Mouse (Mus musculus) embryonic facial prominence, embryonic 11.5 days (tissue): ENCODE measurements around the gene Mypn. TPM values are rescaled to one million over a fixed set of nuclear protein-coding genes. Genes with fewer than 3 reads are reported as not detected.

Source experiments
- ATAC-seq: fragments of 200-750 bp; cut with Nextera tagmentation; replicated peaks from 2 replicates; pipeline ENCODE4 v1.8.0; 2017; ENCODE audit warnings: low read depth; ENCODE audit not compliant: insufficient number of reproducible peaks, low FRiP score, low TSS enrichment
- DNase-seq: peaks from one replicate; pipeline ENCODE4 v3.0.0-alpha.2; 2015; ENCODE audit warnings: low spot score
- H3K27ac ChIP-seq: fragments of 300-500 bp; sonication (generic); replicated peaks from 2 replicates; pipeline ENCODE4 v1.5.1; 2014; ENCODE audit warnings: mild to moderate bottlenecking, low read depth, low read length, control low read depth
- H3K27me3 ChIP-seq: fragments of 300-500 bp; sonication (generic); 2 replicates; pipeline ENCODE4 v1.6.1; 2014; ENCODE audit warnings: mild to moderate bottlenecking, low read length, moderate library complexity, mixed read lengths; ENCODE audit not compliant: control insufficient read depth, insufficient read depth
- H3K36me3 ChIP-seq: fragments of 300-500 bp; sonication (generic); replicated peaks from 2 replicates; pipeline ENCODE4 v1.6.1; 2014; ENCODE audit warnings: low read depth, mild to moderate bottlenecking, low read length, moderate library complexity, mixed read lengths; ENCODE audit not compliant: control insufficient read depth, insufficient read depth
- H3K4me1 ChIP-seq: fragments of 300-500 bp; sonication (generic); 2 replicates; pipeline ENCODE4 v1.6.1; 2014; ENCODE audit warnings: low read length, mixed read lengths; ENCODE audit not compliant: control insufficient read depth, insufficient read depth
- H3K4me2 ChIP-seq: fragments of 300-500 bp; sonication (generic); 2 replicates; pipeline ENCODE4 v1.6.1; 2014; ENCODE audit warnings: low read depth, mild to moderate bottlenecking, control low read depth, low read length, moderate library complexity
- H3K4me3 ChIP-seq: fragments of 300-500 bp; sonication (generic); 2 replicates; pipeline ENCODE4 v1.5.1; 2014; ENCODE audit warnings: low read depth, low read length, control low read depth
- H3K9ac ChIP-seq: fragments of 300-500 bp; sonication (generic); replicated peaks from 2 replicates; pipeline ENCODE4 v1.6.1; 2014; ENCODE audit warnings: mild to moderate bottlenecking, control low read depth, low read length
- H3K9me3 ChIP-seq: fragments of 300-500 bp; sonication (generic); replicated peaks from 2 replicates; pipeline ENCODE4 v1.6.1; 2016; ENCODE audit warnings: mild to moderate bottlenecking, low read length, inconsistent platforms, mixed read lengths; ENCODE audit not compliant: control insufficient read depth
- WGBS: fragments of 180-500 bp; shearing (Covaris S2); extraction: QIAGEN DNeasy Blood & Tissue Kit; methylation state at CpG from one replicate; pipeline ENCODE4 v1.1.7; 2014; 5-methylcytosine and 5-hydroxymethylcytosine counted together
- polyA plus RNA-seq: library from polyadenylated mRNA; unstranded; fragments of >200 nt; fragmentation: Nextera tagmentation; extraction: Ambion mirVana; gene quantifications from 2 replicates; pipeline ENCODE4 v1.2.1, GENCODE M21; 2014

Mypn gene
- polyA plus RNA-seq, 1 experiment from 2014 or later, result 0.45 TPM

DNA sequence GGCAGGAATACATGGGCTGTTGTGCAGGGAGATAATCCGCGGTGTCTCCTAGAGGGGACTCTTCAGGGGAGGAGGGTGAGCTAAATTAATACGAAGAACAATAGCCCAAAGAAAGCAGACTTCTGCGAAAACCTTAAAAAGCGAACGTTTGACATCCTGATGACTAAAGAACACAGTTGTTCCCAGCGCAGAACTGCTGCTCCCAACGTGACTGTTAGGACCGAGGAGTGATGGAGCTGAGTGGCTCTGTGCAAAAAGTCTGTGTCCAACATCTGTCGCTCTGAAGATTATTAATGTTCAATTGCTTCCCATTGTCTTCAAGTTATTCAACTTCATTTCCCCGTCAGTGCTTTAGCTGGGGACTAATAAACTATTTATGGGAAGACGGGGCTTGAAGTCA lies 105.6 kb downstream of the Mypn start:
- 67% methylated on average over 12 of the region's 12 CpGs for WGBS
- H3K4me3 ChIP-seq, result no peak overlapping the region
- no peaks in the 10 kb centered on the region for H3K9me3 ChIP-seq
- ATAC-seq, result no peak
- H3K27ac ChIP-seq, result no peak overlapping the region
- no peak overlapping the region for H3K4me2 ChIP-seq
- H3K27me3 ChIP-seq, result peaks cover 9% of the 10 kb centered on the region
- H3K4me1 ChIP-seq, result peaks cover 4% of the 10 kb centered on the region; the same call in 1 of the 2 replicates
- H3K9ac ChIP-seq, result no peak overlapping the region
- no peak for DNase-seq
- H3K36me3 ChIP-seq, result no peaks in the 10 kb centered on the region

GRCm38 (mm10) chr10:63096757-63097156 lies 107.0 kb downstream of the Mypn start:
- no peak overlapping the region for H3K4me2 ChIP-seq
- peaks cover 9% of the 10 kb centered on the region for H3K27me3 ChIP-seq
- DNase-seq, result no peak
- no peaks in the 10 kb centered on the region for H3K36me3 ChIP-seq
- H3K27ac ChIP-seq, result no peak overlapping the region
- 48% methylated on average over 2 of the region's 2 CpGs for WGBS
- peaks cover 4% of the 10 kb centered on the region; the same call in 1 of the 2 replicates for H3K4me1 ChIP-seq
- H3K4me3 ChIP-seq, result no peak overlapping the region
- no peak for ATAC-seq
- no peaks in the 10 kb centered on the region for H3K9me3 ChIP-seq
- H3K9ac ChIP-seq, result no peak overlapping the region

GRCm38 (mm10) chr10:63092616-63093550 lies 110.9 kb downstream of the Mypn start:
- no peak overlapping the region for H3K9ac ChIP-seq
- no peak overlapping the region for H3K4me3 ChIP-seq
- H3K27me3 ChIP-seq, result peaks cover 2% of the 10 kb centered on the region; the same call in 1 of the 2 replicates
- H3K4me1 ChIP-seq, result 0 out of 2 replicates have a peak, but pooled peaks cover 2% of the 10 kb centered on the region
- H3K27ac ChIP-seq, result no peak overlapping the region
- H3K9me3 ChIP-seq, result no peaks in the 10 kb centered on the region
- ATAC-seq, result no peak
- H3K36me3 ChIP-seq, result no peaks in the 10 kb centered on the region
- WGBS, result 76% methylated on average over 10 of the region's 10 CpGs
- DNase-seq, result no peak
- H3K4me2 ChIP-seq, result no peak overlapping the region

DNA sequence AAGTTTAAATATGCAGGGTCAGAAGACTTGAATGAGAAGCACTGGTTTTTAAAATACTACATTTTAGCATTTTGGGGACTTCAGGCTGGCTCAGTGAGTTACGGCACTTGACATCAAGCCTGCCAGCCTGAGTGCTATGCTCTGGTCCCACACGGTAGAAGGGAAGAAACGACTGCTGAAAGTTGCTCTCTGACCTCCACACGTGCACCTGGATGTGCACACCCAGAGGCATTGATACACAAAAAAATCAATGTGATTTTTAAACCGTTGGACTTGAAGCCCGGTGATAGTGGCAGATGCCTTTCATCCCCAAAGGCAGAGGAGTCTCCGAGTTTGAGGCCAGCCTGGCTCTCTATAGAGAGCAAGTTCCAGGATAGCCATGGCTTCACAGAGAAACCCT lies 111.8 kb downstream of the Mypn start:
- no peak for ATAC-seq
- H3K4me2 ChIP-seq, result no peak overlapping the region

GRCm38 (mm10) chr10:63089758-63090571 lies 113.8 kb downstream of the Mypn start:
- H3K4me3 ChIP-seq, result peak overlapping the region; percentile 27
- peak overlapping the region; percentile 47 for H3K9ac ChIP-seq
- no peaks in the 10 kb centered on the region for H3K36me3 ChIP-seq
- 0 out of 2 replicates have a peak, but pooled peaks cover 2% of the 10 kb centered on the region for H3K4me1 ChIP-seq
- ATAC-seq, result no peak
- DNase-seq, result peak; percentile 36
- peaks cover 2% of the 10 kb centered on the region; the same call in 1 of the 2 replicates for H3K27me3 ChIP-seq
- H3K27ac ChIP-seq, result no peak overlapping the region
- WGBS, result 5% methylated on average over 26 of the region's 26 CpGs
- H3K9me3 ChIP-seq, result no peaks in the 10 kb centered on the region
- H3K4me2 ChIP-seq, result peak overlapping the region; percentile 57

More for the DNA sequence above, 111.8 kb downstream of the Mypn start:
- Histone ChIP-seq H3K4me3 (no peak overlapping the region), H3K9me3 (no peaks in the 10 kb centered on the region), H3K36me3 (no peaks in the 10 kb centered on the region), H3K4me1 (0 out of 2 replicates have a peak, but pooled peaks cover 2% of the 10 kb centered on the region), H3K27ac (no peak overlapping the region), H3K27me3 (peaks cover 2% of the 10 kb centered on the region; the same call in 1 of the 2 replicates), H3K9ac (no peak overlapping the region)
- DNase-seq, result no peak
- 71% methylated on average over 7 of the region's 7 CpGs for WGBS

DNA sequence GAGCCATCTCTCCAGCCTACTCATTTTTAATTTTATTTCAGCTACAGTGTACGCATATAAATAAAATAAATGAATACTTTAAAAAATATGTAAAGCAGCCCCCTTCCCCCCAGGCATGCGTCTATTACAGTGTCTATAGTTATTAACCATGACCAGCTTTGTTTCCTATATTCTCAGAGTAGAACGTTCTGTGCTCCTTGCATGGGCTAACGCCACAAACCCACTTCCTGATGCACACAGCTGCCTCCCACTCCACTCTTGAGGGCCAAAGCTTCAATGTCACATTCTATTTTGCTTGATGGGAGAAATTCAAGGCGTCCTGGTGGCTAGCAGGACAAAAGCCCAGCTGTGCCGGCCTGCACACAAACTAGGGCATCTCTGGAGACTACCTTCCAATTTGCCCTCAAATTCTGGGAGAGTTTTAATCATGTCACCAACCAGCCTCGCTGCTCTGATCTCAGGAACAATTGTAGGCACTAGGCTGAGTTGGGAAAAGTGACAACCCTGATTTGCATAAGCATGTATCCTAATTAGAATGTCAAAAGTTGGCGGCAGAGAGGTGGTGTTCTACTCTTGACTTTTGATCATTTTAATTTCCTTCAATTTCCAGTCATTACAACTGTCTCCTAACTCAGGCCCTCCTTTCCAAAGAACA lies 114.5 kb downstream of the Mypn start:
- 28% methylated on average over 8 of the region's 8 CpGs for WGBS
- H3K4me3 ChIP-seq, result no peak overlapping the region
- H3K27me3 ChIP-seq, result peaks cover 2% of the 10 kb centered on the region; the same call in 1 of the 2 replicates
- H3K9me3 ChIP-seq, result no peaks in the 10 kb centered on the region
- 0 out of 2 replicates have a peak, but pooled peaks cover 2% of the 10 kb centered on the region for H3K4me1 ChIP-seq
- DNase-seq, result peak; percentile 28
- H3K9ac ChIP-seq, result no peak overlapping the region
- no peak; the same call in 1 of the 2 replicates for ATAC-seq
- H3K4me2 ChIP-seq, result peak overlapping the region; percentile 57
- no peak overlapping the region for H3K27ac ChIP-seq
- no peaks in the 10 kb centered on the region for H3K36me3 ChIP-seq

GRCm38 (mm10) chr10:63086304-63086703 lies 117.4 kb downstream of the Mypn start:
- Histone ChIP-seq H3K4me3 (no peak overlapping the region), H3K27ac (no peak overlapping the region), H3K4me1 (0 out of 2 replicates have a peak, but pooled peaks cover 2% of the 10 kb centered on the region), H3K27me3 (peaks cover 2% of the 10 kb centered on the region; the same call in 1 of the 2 replicates), H3K4me2 (no peak overlapping the region), H3K9ac (no peak overlapping the region), H3K9me3 (no peaks in the 10 kb centered on the region), H3K36me3 (no peaks in the 10 kb centered on the region)
- WGBS, result 86% methylated on average over 10 of the region's 10 CpGs
- DNase-seq (no peak), ATAC-seq (no peak)
